Mouse (Mus musculus) intestine, postnatal 0 days (tissue): ENCODE results near the gene Olfr1018. TPM values are rescaled to one million over a fixed set of nuclear protein-coding genes. Genes with fewer than 3 reads are reported as not detected.

ENCODE experiments used
- ATAC-seq: fragments of 200-750 bp; cut with Nextera tagmentation; 2 replicates; pipeline ENCODE4 v1.8.0; 2017; ENCODE audit warnings: mild to moderate bottlenecking, moderate TSS enrichment, moderate library complexity
- H3K27ac ChIP-seq: fragments of 300-500 bp; sonication (generic); 2 replicates; pipeline ENCODE4 v1.5.1; 2014; ENCODE audit warnings: mild to moderate bottlenecking, low read depth, low read length, moderate library complexity
- H3K27me3 ChIP-seq: fragments of 300-500 bp; sonication (generic); replicated peaks from 2 replicates; pipeline ENCODE4 v1.6.1; 2014; ENCODE audit warnings: low read length, mixed read lengths; ENCODE audit not compliant: control insufficient read depth, insufficient read depth
- H3K36me3 ChIP-seq: fragments of 300-500 bp; sonication (generic); 2 replicates; pipeline ENCODE4 v1.6.1; 2014; ENCODE audit warnings: mild to moderate bottlenecking, moderate library complexity; ENCODE audit not compliant: control insufficient read depth, insufficient read depth
- H3K4me1 ChIP-seq: fragments of 300-500 bp; sonication (generic); replicated peaks from 2 replicates; pipeline ENCODE4 v1.6.1; 2014; ENCODE audit warnings: antibody characterized with exemption, low read length, mixed read lengths; ENCODE audit not compliant: control insufficient read depth, insufficient read depth
- H3K4me2 ChIP-seq: fragments of 300-500 bp; sonication (generic); replicated peaks from 2 replicates; pipeline ENCODE4 v1.6.1; 2014; ENCODE audit warnings: low read depth, mild to moderate bottlenecking, moderate library complexity
- H3K4me3 ChIP-seq: fragments of 300-500 bp; sonication (generic); 2 replicates; pipeline ENCODE4 v1.5.1; 2014; ENCODE audit warnings: low read depth, low read length
- H3K9ac ChIP-seq: fragments of 300-500 bp; sonication (generic); 2 replicates; pipeline ENCODE4 v1.6.1; 2014; ENCODE audit warnings: mild to moderate bottlenecking, low read depth, low read length
- H3K9me3 ChIP-seq: fragments of 300-500 bp; sonication (generic); 2 replicates; pipeline ENCODE4 v1.6.1; 2016; ENCODE audit warnings: mixed run types; ENCODE audit not compliant: control insufficient read depth
- CTCF ChIP-seq: sonication (generic); IDR thresholded peaks from 2 replicates; pipeline ENCODE4 v1.5.1; 2016; ENCODE audit warnings: low read depth, mild to moderate bottlenecking, control low read depth, antibody characterized with exemption, moderate library complexity
- WGBS: fragments of 180-500 bp; shearing (Covaris S2); extraction: QIAGEN DNeasy Blood & Tissue Kit; methylation state at CpG from one replicate; pipeline ENCODE4 v1.1.7; 2014; 5-methylcytosine and 5-hydroxymethylcytosine counted together
- polyA plus RNA-seq: library from polyadenylated mRNA; unstranded; fragments of >200 nt; fragmentation: Nextera tagmentation; extraction: Ambion mirVana; gene quantifications from 2 replicates; pipeline ENCODE4 v1.2.1, GENCODE M21; 2015

Olfr1018 gene
- not detected in 2 replicates for polyA plus RNA-seq

DNA sequence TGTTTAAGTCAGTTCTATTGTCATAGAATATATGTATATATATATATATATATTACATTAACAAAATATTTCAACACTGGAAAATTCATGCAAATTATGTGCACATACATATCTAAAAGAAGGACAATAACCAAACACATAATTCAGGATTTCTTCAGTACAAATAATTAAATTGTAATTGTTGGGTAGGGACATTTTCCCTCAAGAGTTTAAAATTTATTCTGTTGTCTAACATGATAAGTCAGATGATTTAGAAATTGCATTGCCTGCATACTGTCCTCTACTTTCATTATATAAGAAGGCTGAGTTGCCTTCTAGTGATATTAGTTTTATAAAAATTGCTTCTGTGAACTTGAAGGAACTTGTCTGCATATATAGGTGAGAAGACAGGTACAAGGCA is at the start of gene Olfr1018:
Gene Olfr1018 (plus strand): TSS at position 301 of the 400 bp plus-strand sequence.
- no peaks in the 10 kb centered on the region for H3K9me3 ChIP-seq
- no peak within 1 kb of the TSS for H3K4me2 ChIP-seq
- H3K27ac ChIP-seq: no peak within 1 kb of the TSS
- TF ChIP-seq CTCF: no peak
- no peak for ATAC-seq
- H3K9ac ChIP-seq: no peak within 1 kb of the TSS
- no peaks in the 10 kb centered on the region for H3K27me3 ChIP-seq
- H3K4me3 ChIP-seq: no peak within 1 kb of the TSS
- H3K36me3 ChIP-seq: no peaks in the 10 kb centered on the region
- no peaks in the 10 kb centered on the region for H3K4me1 ChIP-seq

GRCm38 (mm10) chr2:85772413-85772812 is 45.9 kb upstream of the Olfr1018 start, which contains the start of gene Olfr1014:
Olfr1014 (plus strand) TSS chr2:85772713.
- Histone ChIP-seq H3K27ac (no peak within 1 kb of the TSS), H3K4me2 (no peak within 1 kb of the TSS), H3K9ac (no peak within 1 kb of the TSS), H3K36me3 (no peaks in the 10 kb centered on the region), H3K4me3 (no peak within 1 kb of the TSS), H3K27me3 (no peaks in the 10 kb centered on the region), H3K9me3 (no peaks in the 10 kb centered on the region), H3K4me1 (no peaks in the 10 kb centered on the region)
- no peak for TF ChIP-seq CTCF
- no peak for ATAC-seq

DNA sequence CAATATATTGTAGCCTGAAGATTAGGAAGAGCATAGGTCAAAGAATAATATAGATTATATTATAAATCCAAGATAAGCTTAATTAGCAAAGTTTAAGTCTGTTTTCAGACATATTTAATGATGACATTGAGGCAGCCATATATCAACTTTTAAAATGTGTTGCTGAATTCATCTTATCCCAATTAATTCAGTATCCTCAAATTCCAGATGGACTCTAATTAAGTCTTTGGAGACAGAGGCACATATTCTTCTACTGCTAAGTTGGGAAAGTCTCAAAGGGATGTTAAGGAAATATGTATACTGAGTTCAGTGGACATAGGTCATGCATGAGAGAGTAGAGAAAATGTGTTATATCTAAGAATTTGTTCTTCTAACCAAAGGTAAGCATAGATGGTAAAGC is 36.6 kb upstream of the Olfr1018 start, which contains the start of gene Olfr1015:
Gene Olfr1015 (plus strand): TSS at position 301 of the 400 bp plus-strand sequence.
- Histone ChIP-seq H3K27ac (no peak within 1 kb of the TSS), H3K9me3 (no peaks in the 10 kb centered on the region), H3K27me3 (no peaks in the 10 kb centered on the region), H3K4me1 (no peaks in the 10 kb centered on the region), H3K36me3 (no peaks in the 10 kb centered on the region), H3K4me3 (no peak within 1 kb of the TSS), H3K4me2 (no peak within 1 kb of the TSS), H3K9ac (no peak within 1 kb of the TSS)
- ATAC-seq: no peak
- no peak for TF ChIP-seq CTCF

GRCm38 (mm10) chr2:85792331-85792730 is 25.9 kb upstream of the Olfr1018 start:
- H3K27ac ChIP-seq: no peak overlapping the region
- H3K4me2 ChIP-seq: no peak overlapping the region
- H3K4me3 ChIP-seq: no peak overlapping the region
- no peak overlapping the region for H3K9ac ChIP-seq
- no peaks in the 10 kb centered on the region for H3K9me3 ChIP-seq
- ATAC-seq: no peak
- H3K4me1 ChIP-seq: no peaks in the 10 kb centered on the region
- H3K36me3 ChIP-seq: no peaks in the 10 kb centered on the region
- WGBS: 45% methylated on average over 2 of the region's 2 CpGs
- no peak for TF ChIP-seq CTCF
- no peaks in the 10 kb centered on the region for H3K27me3 ChIP-seq

GRCm38 (mm10) chr2:85802444-85802843 is 15.8 kb upstream of the Olfr1018 start, which contains the start of gene Olfr1016:
Olfr1016 (minus strand) TSS chr2:85802544.
- Histone ChIP-seq H3K4me3 (no peak within 1 kb of the TSS), H3K4me1 (no peaks in the 10 kb centered on the region), H3K4me2 (no peak within 1 kb of the TSS), H3K27me3 (no peaks in the 10 kb centered on the region), H3K27ac (no peak within 1 kb of the TSS), H3K36me3 (no peaks in the 10 kb centered on the region), H3K9me3 (no peaks in the 10 kb centered on the region), H3K9ac (no peak within 1 kb of the TSS)
- ATAC-seq: no peak
- TF ChIP-seq CTCF: no peak
- 90% methylated on average over 2 of the region's 2 CpGs for WGBS

- Histone ChIP-seq H3K27ac (no peak overlapping the region), H3K4me2 (no peak overlapping the region), H3K4me1 (no peaks in the 10 kb centered on the region), H3K27me3 (no peaks in the 10 kb centered on the region), H3K9me3 (no peaks in the 10 kb centered on the region), H3K36me3 (no peaks in the 10 kb centered on the region), H3K9ac (no peak overlapping the region), H3K4me3 (no peak overlapping the region)
- ATAC-seq: no peak
- WGBS: 84% methylated on average over 4 of the region's 4 CpGs
- no peak for TF ChIP-seq CTCF
Measured at GRCm38 (mm10) chr2:85804501-85804900, 13.8 kb upstream of the Olfr1018 start.

- TF ChIP-seq CTCF: no peak
- H3K4me1 ChIP-seq: no peaks in the 10 kb centered on the region
- no peak within 1 kb of the TSS for H3K27ac ChIP-seq
- no peaks in the 10 kb centered on the region for H3K9me3 ChIP-seq
- no peak within 1 kb of the TSS for H3K9ac ChIP-seq
- no peak for ATAC-seq
- H3K4me3 ChIP-seq: no peak within 1 kb of the TSS
- H3K27me3 ChIP-seq: no peaks in the 10 kb centered on the region
- no peaks in the 10 kb centered on the region for H3K36me3 ChIP-seq
- H3K4me2 ChIP-seq: no peak within 1 kb of the TSS
Measured at GRCm38 (mm10) chr2:85845383-85845782, 27.1 kb downstream of the Olfr1018 start, which contains the start of gene Olfr1019. Olfr1019 (minus strand) TSS chr2:85845483.
